Mouse (Mus musculus) heart, embryonic 14.5 days (tissue): Measurements from ENCODE around the gene Cd151. TPM values are rescaled to one million over a fixed set of nuclear protein-coding genes. Genes with fewer than 3 reads are reported as not detected.
A peak's percentile ranks its signal among the peaks of the same experiment; 100 is the strongest.

ENCODE experiments used
- ATAC-seq: fragments of 200-750 bp; cut with Nextera tagmentation; 2 replicates; pipeline ENCODE4 v1.8.0; 2017; ENCODE audit warnings: low read depth, moderate TSS enrichment; ENCODE audit not compliant: insufficient number of reproducible peaks, insufficient read depth, low FRiP score
- H3K27ac ChIP-seq, 2 experiments: fragments of 200-500 bp in 1 of 2; fragments of 300-500 bp in 1 of 2; sonication (generic) in 1 of 2; replicated peaks in 1 of 2; 2 replicates each; pipeline ENCODE4 v1.5.1; 2012 to 2014; ENCODE audit warnings: low read depth in 2 of 2, low read length in 2 of 2, control low read depth in 1 of 2, mild to moderate bottlenecking in 1 of 2, mixed read lengths in 1 of 2; ENCODE audit not compliant: control insufficient read depth in 1 of 2, insufficient read depth in 1 of 2
- H3K27me3 ChIP-seq: fragments of 300-500 bp; sonication (generic); 2 replicates; pipeline ENCODE4 v1.6.1; 2014; ENCODE audit warnings: mild to moderate bottlenecking, low read length, control low read depth; ENCODE audit not compliant: control insufficient read depth, insufficient read depth
- H3K36me3 ChIP-seq: fragments of 300-500 bp; sonication (generic); 2 replicates; pipeline ENCODE4 v1.6.1; 2014; ENCODE audit warnings: mild to moderate bottlenecking, control low read depth, low read length, mixed read lengths; ENCODE audit not compliant: control insufficient read depth, insufficient read depth
- H3K4me1 ChIP-seq, 2 experiments: fragments of 200-500 bp in 1 of 2; fragments of 300-500 bp in 1 of 2; sonication (generic) in 1 of 2; 2 replicates each; pipeline ENCODE4 v1.6.1; 2012 to 2014; ENCODE audit warnings: low read length in 2 of 2, control low read depth in 1 of 2, mixed read lengths in 1 of 2; ENCODE audit not compliant: control insufficient read depth in 2 of 2, insufficient read depth in 2 of 2
- H3K4me2 ChIP-seq: fragments of 300-500 bp; sonication (generic); 2 replicates; pipeline ENCODE4 v1.6.1; 2014; ENCODE audit warnings: mild to moderate bottlenecking, low read length
- H3K4me3 ChIP-seq, 2 experiments: fragments of 200-500 bp in 1 of 2; fragments of 300-500 bp in 1 of 2; sonication (generic) in 1 of 2; 2 replicates each; pipeline ENCODE4 v1.5.1; 2012 to 2014; ENCODE audit warnings: low read length in 2 of 2, mild to moderate bottlenecking in 2 of 2, control low read depth in 1 of 2, low read depth in 1 of 2, moderate library complexity in 1 of 2; ENCODE audit not compliant: control insufficient read depth in 1 of 2, insufficient read depth in 1 of 2
- H3K9ac ChIP-seq: fragments of 300-500 bp; sonication (generic); 2 replicates; pipeline ENCODE4 v1.6.1; 2014; ENCODE audit warnings: mild to moderate bottlenecking, low read length
- H3K9me3 ChIP-seq: fragments of 300-500 bp; sonication (generic); 2 replicates; pipeline ENCODE4 v1.6.1; 2016; ENCODE audit warnings: low read length, control low read depth; ENCODE audit not compliant: control insufficient read depth
- WGBS: fragments of 180-500 bp; shearing (Covaris S2); extraction: QIAGEN DNeasy Blood & Tissue Kit; methylation state at CpG from one replicate; pipeline ENCODE4 v1.1.7; 2014; 5-methylcytosine and 5-hydroxymethylcytosine counted together
- polyA plus RNA-seq: library from polyadenylated mRNA; unstranded; fragments of >200 nt; fragmentation: Nextera tagmentation; extraction: Ambion mirVana; gene quantifications from 2 replicates; pipeline ENCODE4 v1.2.1, GENCODE M21; 2014

Gene Cd151
- polyA plus RNA-seq, 1 experiment from 2014 or later, result 115 TPM

GRCm38 (mm10) chr7:141508160-141508559 is 41.0 kb downstream of the Cd151 start:
- H3K4me3 ChIP-seq, result no peak overlapping the region
- no peak for ATAC-seq
- H3K4me2 ChIP-seq, result no peak overlapping the region
- peaks cover 6% of the 10 kb centered on the region; the same call in 1 of the 2 replicates for H3K36me3 ChIP-seq
- peak overlapping the region; percentile 8 to 57; a peak in 2 of 4 replicates for H3K27ac ChIP-seq
- H3K9me3 ChIP-seq, result no peaks in the 10 kb centered on the region
- peaks cover 12 to 21% of the 10 kb centered on the region in 2 experiments for H3K4me1 ChIP-seq
- peak overlapping the region; percentile 56 for H3K9ac ChIP-seq
- no peaks in the 10 kb centered on the region for H3K27me3 ChIP-seq

GRCm38 (mm10) chr7:141510196-141510595 is 43.0 kb downstream of the Cd151 start:
- no peak for ATAC-seq
- Histone ChIP-seq H3K36me3 (peaks cover 11% of the 10 kb centered on the region), H3K4me1 (peaks cover 12 to 21% of the 10 kb centered on the region in 2 experiments), H3K27ac (peak overlapping the region; percentile 45 to 75; a peak in 3 of 4 replicates), H3K4me2 (no peak overlapping the region), H3K4me3 (no peak overlapping the region), H3K27me3 (no peaks in the 10 kb centered on the region), H3K9me3 (no peaks in the 10 kb centered on the region), H3K9ac (0 out of 2 replicates have a peak overlapping the region, but pooled peaks have one; percentile 42)
- 84% methylated on average over 5 of the region's 5 CpGs for WGBS

DNA sequence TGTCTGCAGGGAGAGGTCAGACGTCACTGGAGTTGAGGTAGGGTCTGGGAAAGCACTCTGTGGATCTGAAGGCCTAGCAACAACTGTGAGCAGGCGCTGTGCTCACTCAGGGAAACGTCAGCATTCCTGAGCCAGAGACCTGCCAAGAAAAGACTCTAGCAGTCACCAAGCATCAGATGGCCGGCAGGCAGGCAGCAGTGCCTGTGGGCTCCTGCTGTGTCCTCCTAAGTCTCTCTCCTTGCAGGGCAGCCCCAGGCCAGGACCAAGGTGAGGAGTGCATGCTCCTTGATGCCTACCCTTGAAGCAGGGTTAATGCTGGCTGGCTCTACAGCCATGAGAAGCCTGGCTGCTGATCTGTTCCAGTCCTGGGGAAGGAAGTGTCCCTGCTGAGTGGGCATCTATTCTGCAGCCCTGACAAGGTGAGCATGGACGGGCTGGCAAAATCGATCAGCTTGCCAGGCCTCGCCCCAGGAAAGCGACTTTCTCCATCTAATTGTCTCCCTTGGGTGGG is 43.5 kb downstream of the Cd151 start:
- H3K27me3 ChIP-seq, result no peaks in the 10 kb centered on the region
- 0 out of 2 replicates have a peak overlapping the region, but pooled peaks have one; percentile 21 for H3K9ac ChIP-seq
- peaks cover 12 to 21% of the 10 kb centered on the region in 2 experiments for H3K4me1 ChIP-seq
- no peak for ATAC-seq
- 54% methylated on average over 8 of the region's 8 CpGs for WGBS
- peaks cover 15% of the 10 kb centered on the region for H3K36me3 ChIP-seq
- no peaks in the 10 kb centered on the region for H3K9me3 ChIP-seq
- H3K4me2 ChIP-seq, result no peak overlapping the region
- peak overlapping the region; percentile 45 to 75; a peak in 3 of 4 replicates for H3K27ac ChIP-seq
- H3K4me3 ChIP-seq, result no peak overlapping the region

DNA sequence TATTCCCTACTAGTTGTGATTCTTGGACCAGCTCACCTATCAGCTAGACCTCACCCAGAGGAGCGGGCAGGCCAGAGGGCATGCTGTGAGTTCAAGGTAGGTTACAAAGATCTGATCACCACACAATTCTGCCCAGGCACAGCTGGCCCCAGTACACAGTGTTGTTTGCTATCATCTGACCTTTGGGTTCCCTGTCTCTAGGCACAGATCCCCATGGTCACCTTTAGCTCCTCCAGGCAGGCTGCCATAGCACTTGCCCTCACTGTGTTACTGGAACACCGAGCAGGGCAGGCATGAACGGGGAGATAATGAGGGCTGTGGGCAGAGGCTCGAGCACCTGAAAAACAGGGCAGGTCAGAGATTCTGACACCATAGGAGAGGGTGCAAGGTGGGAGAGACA is 50.4 kb downstream of the Cd151 start:
- H3K36me3 ChIP-seq, result peaks cover 17% of the 10 kb centered on the region
- WGBS, result 75% methylated on average over 4 of the region's 4 CpGs
- no peak for ATAC-seq
- no peak overlapping the region for H3K9ac ChIP-seq
- no peaks in the 10 kb centered on the region for H3K27me3 ChIP-seq
- H3K27ac ChIP-seq, result no peak overlapping the region
- no peak overlapping the region for H3K4me2 ChIP-seq
- H3K4me3 ChIP-seq, result no peak overlapping the region
- peaks cover 13 to 21% of the 10 kb centered on the region in 2 experiments for H3K4me1 ChIP-seq
- H3K9me3 ChIP-seq, result no peaks in the 10 kb centered on the region

DNA sequence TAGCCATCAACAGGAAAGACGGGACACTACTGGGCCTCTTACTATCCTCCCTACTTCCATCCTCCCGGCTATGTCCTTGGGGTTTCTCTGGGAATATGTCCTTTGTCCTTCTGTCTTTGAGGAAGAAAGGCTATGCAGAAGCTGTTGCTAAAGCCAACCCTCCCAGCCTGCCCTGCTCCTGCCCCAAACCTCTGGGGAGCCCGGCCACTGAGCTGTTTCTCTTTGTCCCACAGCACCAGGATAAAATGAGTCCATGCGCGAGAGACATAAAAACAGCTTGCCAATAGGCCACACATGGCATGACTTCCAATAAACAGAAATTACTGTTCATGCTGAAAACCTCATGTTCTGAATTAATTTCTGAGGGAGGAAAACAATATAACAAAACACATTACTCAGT is 51.1 kb downstream of the Cd151 start:
- no peak for ATAC-seq
- H3K27me3 ChIP-seq, result no peaks in the 10 kb centered on the region
- no peak overlapping the region for H3K4me3 ChIP-seq
- H3K27ac ChIP-seq, result peak overlapping the region in 1 of 2 experiments; percentile 71; a peak in 1 of 4 replicates
- 88% methylated on average over 5 of the region's 5 CpGs for WGBS
- H3K36me3 ChIP-seq, result peaks cover 17% of the 10 kb centered on the region
- H3K9ac ChIP-seq, result no peak overlapping the region
- no peaks in the 10 kb centered on the region for H3K9me3 ChIP-seq
- H3K4me1 ChIP-seq, result peaks cover 13 to 21% of the 10 kb centered on the region in 2 experiments
- H3K4me2 ChIP-seq, result no peak overlapping the region

DNA sequence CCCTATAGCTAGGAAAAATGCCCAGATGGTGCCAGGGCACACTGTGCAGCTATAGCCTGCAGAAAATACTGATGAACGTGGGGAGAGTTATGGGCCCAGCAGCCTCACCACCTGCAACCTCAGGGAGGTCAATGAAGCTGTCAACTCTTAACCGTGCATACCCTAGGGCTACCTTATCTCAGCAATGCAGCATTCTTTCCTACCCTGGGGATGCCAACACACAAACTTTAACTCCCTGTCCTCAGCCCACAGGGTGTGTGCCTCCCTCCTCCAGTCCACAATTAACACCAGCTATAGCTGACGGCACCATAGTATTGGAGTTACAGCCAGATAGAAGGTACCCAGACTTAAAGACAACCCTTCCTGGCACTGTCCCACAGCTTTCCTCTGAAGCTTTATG is 51.7 kb downstream of the Cd151 start:
- Histone ChIP-seq H3K27ac (peak overlapping the region; percentile 66 to 71), H3K9me3 (no peaks in the 10 kb centered on the region), H3K27me3 (no peaks in the 10 kb centered on the region), H3K9ac (no peak overlapping the region), H3K4me3 (no peak overlapping the region), H3K4me2 (no peak overlapping the region), H3K36me3 (peaks cover 11% of the 10 kb centered on the region), H3K4me1 (peaks cover 13 to 21% of the 10 kb centered on the region in 2 experiments)
- peak; percentile 65; the same call in 1 of the 2 replicates for ATAC-seq
- WGBS, result 28% methylated on average over 3 of the region's 3 CpGs

DNA sequence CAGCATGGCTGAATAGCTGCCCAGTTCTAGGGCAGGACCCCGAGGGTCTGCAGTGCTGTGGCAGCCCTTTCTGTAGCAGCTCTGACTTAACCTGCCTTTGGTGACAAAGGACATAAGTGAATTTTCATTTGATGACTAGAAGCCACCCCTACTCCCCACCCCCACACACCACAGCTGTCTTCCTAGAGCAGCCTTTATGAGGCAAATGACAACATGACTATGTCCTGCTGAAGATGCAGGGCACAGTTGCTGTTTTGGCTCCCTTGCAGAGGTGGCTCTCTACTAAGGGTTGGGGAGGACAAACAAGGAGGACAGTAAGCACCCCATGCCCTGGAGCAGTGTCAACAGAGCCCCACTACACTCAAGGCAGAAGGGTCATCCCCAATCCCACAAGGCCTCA is 52.6 kb downstream of the Cd151 start:
- no peak for ATAC-seq
- peaks cover 13 to 21% of the 10 kb centered on the region in 2 experiments for H3K4me1 ChIP-seq
- H3K36me3 ChIP-seq, result peaks cover 11% of the 10 kb centered on the region
- H3K9ac ChIP-seq, result no peak overlapping the region
- H3K27me3 ChIP-seq, result no peaks in the 10 kb centered on the region
- no peak overlapping the region for H3K4me2 ChIP-seq
- H3K4me3 ChIP-seq, result no peak overlapping the region
- peak overlapping the region in 1 of 2 experiments; percentile 71; a peak in 2 of 4 replicates for H3K27ac ChIP-seq
- no peaks in the 10 kb centered on the region for H3K9me3 ChIP-seq
- 56% methylated on average over 1 of the region's 1 CpGs for WGBS
